Mouse (Mus musculus) E14TG2a.4 (cell line): ENCODE results near the gene Tmem184b.

Source experiments
- CTCF ChIP-seq: conservative IDR thresholded peaks from 2 replicates; pipeline ENCODE4 v1.5.1; 2014; ENCODE audit warnings: low read length
- NANOG ChIP-seq: IDR thresholded peaks from 2 replicates; pipeline ENCODE4 v1.6.1; 2014; ENCODE audit warnings: borderline replicate concordance, low read length, mixed read lengths
- POU5F1 ChIP-seq: IDR thresholded peaks from 2 replicates; pipeline ENCODE4 v1.6.1; 2014; ENCODE audit warnings: low read length, borderline replicate concordance

DNA sequence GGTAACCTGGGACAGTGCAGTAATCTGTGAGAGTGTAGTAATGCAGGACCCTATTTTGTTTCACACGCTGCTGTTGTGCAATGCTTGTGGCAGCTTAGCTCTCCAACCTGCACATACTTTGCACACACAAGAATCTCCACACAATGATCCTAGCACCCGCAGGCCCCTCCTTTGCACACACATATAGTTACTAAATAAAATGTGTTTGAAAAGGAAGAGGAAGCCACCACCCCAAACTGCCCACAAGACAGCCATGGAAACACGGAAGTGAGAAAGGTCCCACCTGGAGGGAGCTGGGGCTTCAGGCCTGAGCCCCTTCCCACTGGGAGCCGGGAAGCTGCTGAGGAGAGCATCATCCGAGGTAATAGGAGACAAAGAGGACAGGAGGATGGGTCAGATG lies 64.4 kb downstream of the Tmem184b start:
- TF ChIP-seq CTCF, result no peak
- TF ChIP-seq NANOG, result no peak
- TF ChIP-seq POU5F1, result no peak
